Mouse (Mus musculus) cerebellum, adult 2 months (tissue): ENCODE measurements at regions not wholly inside any gene's neighbourhood (a gene's known extent, or its start where the extent isn't known, plus 50 kb on each side); places are given as distances from the start of the nearest gene placed in this dataset.

Experiments used
- CTCF ChIP-seq: fragments of 200-500 bp; IDR thresholded peaks from 2 replicates; pipeline ENCODE4 v1.5.1; 2011; ENCODE audit warnings: low read depth, mild to moderate bottlenecking, control low read depth, low read length, moderate library complexity, borderline replicate concordance; ENCODE audit not compliant: insufficient read depth
- POLR2A ChIP-seq: fragments of 200-500 bp; IDR thresholded peaks from 2 replicates; pipeline ENCODE4 v1.6.1; 2011; ENCODE audit warnings: low read length, control low read depth, borderline replicate concordance; ENCODE audit not compliant: insufficient read depth

GRCm38 (mm10) chr10:61010697-61011096 lies 78.4 kb upstream of the Pcbd1 start:
- TF ChIP-seq CTCF = no peak
- no peak for TF ChIP-seq POLR2A
